Mouse (Mus musculus): Measurements from ENCODE around the gene Serpina3m.

GRCm38 (mm10) chr12:104305991-104306390 is 32.3 kb upstream of the Serpina3m start:
- TF ChIP-seq CTCF (conservative IDR thresholded peaks at IDR 0.05; ENCODE audit: low read length) (no peak), NANOG (IDR thresholded peaks at IDR 0.05; ENCODE audit: borderline replicate concordance, low read length) (no peak), POU5F1 (IDR thresholded peaks at IDR 0.05; ENCODE audit: borderline replicate concordance, low read length) (no peak)

Measured in E14TG2a.4 (cell line).